Mouse (Mus musculus) midbrain, embryonic 10.5 days (tissue): ENCODE data around the gene Aldh3b2. TPM values are rescaled to one million over a fixed set of nuclear protein-coding genes. Genes with fewer than 3 reads are reported as not detected.
"Not testable (repeated sequence)": the region's sequence is repeated elsewhere in the genome, so short reads cannot be mapped to it uniquely, and the experiment has no call there.

Experiments
- DNase-seq: peaks from one replicate; pipeline ENCODE4 v3.0.0-alpha.2; 2017; ENCODE audit warnings: low spot score
- H3K27ac ChIP-seq: fragments of 300-500 bp; sonication (generic); replicated peaks from 2 replicates; pipeline ENCODE4 v1.5.1; 2016; ENCODE audit warnings: mild to moderate bottlenecking
- H3K27me3 ChIP-seq: fragments of 300-500 bp; sonication (generic); 2 replicates; pipeline ENCODE4 v1.6.1; 2016; ENCODE audit warnings: low read depth, mild to moderate bottlenecking; ENCODE audit not compliant: poor library complexity, severe bottlenecking
- H3K36me3 ChIP-seq: fragments of 300-500 bp; sonication (generic); 2 replicates; pipeline ENCODE4 v1.6.1; 2016; ENCODE audit warnings: mild to moderate bottlenecking, moderate library complexity
- H3K4me1 ChIP-seq: fragments of 300-500 bp; sonication (generic); 2 replicates; pipeline ENCODE4 v1.6.1; 2016
- H3K4me3 ChIP-seq: fragments of 300-500 bp; sonication (generic); 2 replicates; pipeline ENCODE4 v1.5.1; 2016; ENCODE audit warnings: mild to moderate bottlenecking, moderate library complexity
- H3K9me3 ChIP-seq: fragments of 300-500 bp; sonication (generic); replicated peaks from 2 replicates; pipeline ENCODE4 v1.6.1; 2016; ENCODE audit warnings: mild to moderate bottlenecking
- WGBS: fragments of 180-500 bp; shearing (Covaris S2); methylation state at CpG from one replicate; pipeline ENCODE4 v1.1.7; 2016; 5-methylcytosine and 5-hydroxymethylcytosine counted together
- polyA plus RNA-seq: library from polyadenylated mRNA; unstranded; fragments of >200 nt; fragmentation: Nextera tagmentation; extraction: Ambion mirVana; gene quantifications from 2 replicates; pipeline ENCODE4 v1.2.1, GENCODE M21; 2016

Gene Aldh3b2
- polyA plus RNA-seq, 1 experiment from 2014 or later: 0.35 TPM

GRCm38 (mm10) chr19:3952099-3952498, 20.0 kb upstream of the Aldh3b2 start:
- Histone ChIP-seq H3K9me3 (no peaks in the 10 kb centered on the region), H3K36me3 (no peaks in the 10 kb centered on the region)

GRCm38 (mm10) chr19:3955033-3955432, 17.1 kb upstream of the Aldh3b2 start:
- H3K4me3 ChIP-seq: no peak overlapping the region
- H3K27me3 ChIP-seq: no peaks in the 10 kb centered on the region
- no peak for DNase-seq
- no peaks in the 10 kb centered on the region for H3K9me3 ChIP-seq
- WGBS: 84% methylated on average over 3 of the region's 3 CpGs
- H3K27ac ChIP-seq: no peak overlapping the region
- H3K4me1 ChIP-seq: no peaks in the 10 kb centered on the region
- H3K36me3 ChIP-seq: no peaks in the 10 kb centered on the region

More at GRCm38 (mm10) chr19:3952099-3952498, 20.0 kb upstream of the Aldh3b2 start:
- DNase-seq: no peak
- H3K27me3 ChIP-seq: no peaks in the 10 kb centered on the region
- no peak overlapping the region for H3K27ac ChIP-seq
- 68% methylated on average over 1 of the region's 1 CpGs for WGBS
- H3K4me3 ChIP-seq: no peak overlapping the region
- H3K4me1 ChIP-seq: 0 out of 2 replicates have a peak, but pooled peaks cover 3% of the 10 kb centered on the region

DNA sequence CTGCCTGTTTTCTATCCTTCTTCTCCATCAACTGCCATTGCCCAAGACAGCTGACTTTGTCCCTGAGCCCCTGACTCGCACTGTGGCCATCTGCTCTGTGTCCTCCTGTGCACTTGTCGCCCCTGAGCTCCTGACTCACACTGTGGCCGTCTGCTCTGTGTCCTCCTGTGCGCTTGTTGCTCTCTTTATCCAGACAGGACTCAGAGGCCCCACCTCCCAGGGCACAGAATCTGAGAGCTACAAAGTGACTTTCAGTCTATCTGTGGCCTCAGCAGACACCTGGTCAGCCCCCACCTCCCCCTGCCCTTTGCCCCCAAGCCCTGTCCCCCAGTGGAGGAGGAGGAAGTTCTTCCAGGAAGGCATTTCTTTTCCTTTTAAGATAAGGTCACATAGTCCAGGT, 16.3 kb upstream of the Aldh3b2 start:
- 68% methylated on average over 4 of the region's 4 CpGs for WGBS
- no peak overlapping the region for H3K27ac ChIP-seq
- DNase-seq: no peak

DNA sequence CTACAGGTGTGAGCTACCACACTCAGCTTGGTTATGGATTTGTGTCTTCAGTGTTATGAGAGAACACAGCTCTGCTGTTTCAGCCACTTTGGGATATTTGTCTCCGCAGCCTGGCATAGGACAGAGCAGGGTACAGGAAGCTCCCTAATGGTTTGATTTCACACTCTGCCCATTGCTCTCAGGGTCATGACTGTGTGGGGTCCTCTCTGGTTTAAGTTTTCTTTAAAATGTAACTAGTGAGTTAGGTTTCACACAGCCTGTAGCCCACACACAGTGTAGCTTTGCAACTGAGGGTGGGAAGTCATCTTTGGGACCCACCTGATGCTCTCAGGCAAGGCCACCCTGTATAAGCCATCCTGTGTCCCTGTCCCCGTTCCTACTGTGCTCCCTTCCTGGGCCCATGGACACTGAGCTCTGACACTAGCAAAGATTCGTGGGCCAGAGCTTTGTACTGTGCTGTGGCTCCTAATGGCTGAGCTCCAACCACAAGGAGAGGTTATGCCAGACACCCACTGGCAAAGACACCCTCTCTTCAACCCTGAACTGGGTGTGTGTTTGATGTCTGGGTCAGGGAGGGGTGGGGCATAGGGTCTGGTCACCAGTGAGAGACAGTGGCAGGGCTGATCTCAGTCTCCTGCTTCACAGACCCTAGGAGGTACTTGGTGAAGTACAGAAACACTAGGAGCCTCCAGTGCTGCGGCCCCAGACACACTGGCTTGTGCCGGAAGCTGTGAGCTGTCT, 14.7 kb upstream of the Aldh3b2 start:
- not testable (repeated sequence) for H3K27ac ChIP-seq, DNase-seq, H3K27me3 ChIP-seq, H3K36me3 ChIP-seq, H3K4me3 ChIP-seq, H3K4me1 ChIP-seq, H3K9me3 ChIP-seq
- 86% methylated on average over 5 of the region's 5 CpGs for WGBS

More for the DNA sequence above, 16.3 kb upstream of the Aldh3b2 start:
- H3K9me3 ChIP-seq: no peaks in the 10 kb centered on the region
- no peak overlapping the region for H3K4me3 ChIP-seq
- H3K36me3 ChIP-seq: no peaks in the 10 kb centered on the region
- H3K27me3 ChIP-seq: no peaks in the 10 kb centered on the region
- no peaks in the 10 kb centered on the region for H3K4me1 ChIP-seq

DNA sequence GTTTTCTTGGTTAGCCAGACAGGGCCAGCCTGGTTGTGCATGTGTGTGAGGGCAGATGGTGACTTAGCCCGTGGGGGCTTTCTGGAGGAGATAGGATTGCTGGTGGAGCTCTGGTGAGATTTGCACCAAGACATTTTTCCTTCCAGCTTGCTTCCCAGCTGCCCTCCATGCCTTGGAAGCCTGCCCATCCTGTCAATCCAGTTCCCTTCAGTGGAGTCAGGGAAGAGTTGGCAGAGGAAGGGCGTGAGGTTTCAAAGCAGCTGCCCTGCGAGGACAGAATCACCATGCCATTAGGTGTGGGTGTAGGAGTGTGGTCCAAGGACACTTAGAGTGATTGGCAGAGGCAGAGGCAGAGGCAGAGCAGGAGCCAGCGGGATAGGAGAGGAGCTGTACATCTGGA, 13.7 kb upstream of the Aldh3b2 start, which contains the start of gene Aldh3b3:
Gene Aldh3b3 (plus strand): TSS at position 176 of the 400 bp plus-strand sequence.
- Histone ChIP-seq H3K4me1 (no peaks in the 10 kb centered on the region), H3K36me3 (no peaks in the 10 kb centered on the region), H3K4me3 (no peak within 1 kb of the TSS), H3K9me3 (no peaks in the 10 kb centered on the region), H3K27me3 (no peaks in the 10 kb centered on the region), H3K27ac (no peak within 1 kb of the TSS)
- no peak for DNase-seq
- WGBS: 87% methylated on average over 4 of the region's 4 CpGs

DNA sequence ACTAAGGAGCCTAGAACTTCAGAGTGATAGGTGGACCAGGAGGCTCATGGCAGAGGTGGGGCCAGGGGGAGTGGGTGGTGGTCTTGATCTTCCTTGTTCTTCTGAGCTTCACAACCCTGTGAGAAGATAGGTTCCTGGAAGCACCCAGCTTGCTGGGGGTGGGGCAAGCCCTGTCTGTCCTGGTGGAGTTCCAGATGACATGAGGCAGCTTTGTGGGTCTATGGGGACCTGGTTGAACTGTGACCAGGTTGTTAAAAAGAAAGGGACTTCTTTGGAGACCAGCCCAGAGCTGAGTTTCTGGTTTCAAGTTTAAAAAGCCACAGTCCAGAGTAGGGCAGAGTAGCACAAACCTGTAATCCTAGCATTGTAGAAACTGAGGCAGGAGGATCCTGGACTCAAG, 13.1 kb upstream of the Aldh3b2 start:
- H3K4me1 ChIP-seq: no peaks in the 10 kb centered on the region
- no peak for DNase-seq
- no peaks in the 10 kb centered on the region for H3K9me3 ChIP-seq
- H3K36me3 ChIP-seq: no peaks in the 10 kb centered on the region
- H3K4me3 ChIP-seq: no peak overlapping the region
- H3K27me3 ChIP-seq: no peaks in the 10 kb centered on the region
- H3K27ac ChIP-seq: no peak overlapping the region

- Histone ChIP-seq H3K27me3 (no peaks in the 10 kb centered on the region), H3K9me3 (no peaks in the 10 kb centered on the region), H3K4me1 (no peaks in the 10 kb centered on the region), H3K36me3 (no peaks in the 10 kb centered on the region), H3K27ac (no peak overlapping the region), H3K4me3 (no peak overlapping the region)
- WGBS: 90% methylated on average over 5 of the region's 5 CpGs
- no peak for DNase-seq
Observed at GRCm38 (mm10) chr19:3960211-3960610, 11.9 kb upstream of the Aldh3b2 start.

DNA sequence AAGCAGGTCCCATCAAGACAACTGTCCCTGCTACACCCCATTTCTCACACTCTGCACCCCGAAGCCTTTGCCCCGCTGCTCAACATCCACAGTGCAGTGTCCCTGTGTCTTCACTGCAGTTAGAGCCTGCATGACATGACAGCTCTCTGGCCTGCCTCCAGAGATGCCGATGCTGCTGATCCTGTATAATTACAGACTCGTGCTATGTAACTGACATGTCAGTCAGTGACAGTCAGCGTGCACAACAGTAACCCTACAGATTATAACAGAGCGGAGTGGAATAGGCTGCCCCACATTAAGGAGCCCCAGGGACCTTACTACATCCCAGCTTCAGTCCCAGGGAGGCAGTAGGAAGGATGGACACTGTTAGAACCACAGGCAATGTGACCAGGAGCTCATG, 10.3 kb upstream of the Aldh3b2 start:
- H3K4me1 ChIP-seq, H3K36me3 ChIP-seq, H3K27me3 ChIP-seq, DNase-seq, H3K9me3 ChIP-seq, H3K27ac ChIP-seq, H3K4me3 ChIP-seq: not testable (repeated sequence)
- WGBS: 94% methylated on average over 6 of the region's 6 CpGs

- WGBS: 20% methylated on average over 2 of the region's 2 CpGs
- Histone ChIP-seq H3K36me3 (no peaks in the 10 kb centered on the region), H3K4me1 (0 out of 2 replicates have a peak, but pooled peaks cover 3% of the 10 kb centered on the region), H3K4me3 (no peak overlapping the region), H3K27me3 (no peaks in the 10 kb centered on the region), H3K9me3 (no peaks in the 10 kb centered on the region), H3K27ac (no peak overlapping the region)
- DNase-seq: no peak
Observed at GRCm38 (mm10) chr19:3962469-3962868, 9.7 kb upstream of the Aldh3b2 start.

GRCm38 (mm10) chr19:3964030-3964429, 8.1 kb upstream of the Aldh3b2 start:
- no peaks in the 10 kb centered on the region for H3K27me3 ChIP-seq
- no peak for DNase-seq
- H3K4me1 ChIP-seq: 0 out of 2 replicates have a peak, but pooled peaks cover 7% of the 10 kb centered on the region
- 77% methylated on average over 4 of the region's 4 CpGs for WGBS
- H3K9me3 ChIP-seq: no peaks in the 10 kb centered on the region
- no peaks in the 10 kb centered on the region for H3K36me3 ChIP-seq
- H3K4me3 ChIP-seq: no peak overlapping the region
- H3K27ac ChIP-seq: no peak overlapping the region

GRCm38 (mm10) chr19:3966330-3967075, 5.6 kb upstream of the Aldh3b2 start:
- Histone ChIP-seq H3K4me1 (0 out of 2 replicates have a peak, but pooled peaks cover 7% of the 10 kb centered on the region), H3K36me3 (no peaks in the 10 kb centered on the region), H3K4me3 (no peak overlapping the region), H3K27me3 (no peaks in the 10 kb centered on the region), H3K27ac (no peak overlapping the region), H3K9me3 (no peaks in the 10 kb centered on the region)
- 67% methylated on average over 11 of the region's 11 CpGs for WGBS
- DNase-seq: no peak

- DNase-seq: no peak
- 76% methylated on average over 3 of the region's 3 CpGs for WGBS
- Histone ChIP-seq H3K4me1 (0 out of 2 replicates have a peak, but pooled peaks cover 9% of the 10 kb centered on the region), H3K4me3 (no peak overlapping the region), H3K36me3 (no peaks in the 10 kb centered on the region), H3K27ac (no peak overlapping the region), H3K9me3 (no peaks in the 10 kb centered on the region), H3K27me3 (no peaks in the 10 kb centered on the region)
Observed at GRCm38 (mm10) chr19:3967258-3967657, 4.9 kb upstream of the Aldh3b2 start.

DNA sequence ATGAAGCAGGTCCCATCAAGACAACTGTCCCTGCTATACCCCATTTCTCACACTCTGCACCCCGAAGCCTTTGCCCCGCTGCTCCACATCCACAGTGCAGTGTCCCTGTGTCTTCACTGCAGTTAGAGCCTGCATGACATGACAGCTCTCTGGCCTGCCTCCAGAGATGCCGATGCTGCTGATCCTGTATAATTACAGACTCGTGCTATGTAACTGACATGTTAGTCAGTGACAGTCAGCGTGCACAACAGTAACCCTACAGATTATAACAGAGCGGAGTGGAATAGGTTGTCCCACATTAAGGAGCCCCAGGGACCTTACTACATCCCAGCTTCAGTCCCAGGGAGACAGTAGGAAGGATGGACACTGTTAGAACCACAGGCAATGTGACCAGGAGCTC, 2.5 kb downstream of the Aldh3b2 start:
- H3K4me1 ChIP-seq: peaks cover 13% of the 10 kb centered on the region
- 88% methylated on average over 6 of the region's 6 CpGs for WGBS
- H3K36me3 ChIP-seq, H3K27me3 ChIP-seq, DNase-seq, H3K9me3 ChIP-seq, H3K27ac ChIP-seq, H3K4me3 ChIP-seq: not testable (repeated sequence)
